Mouse (Mus musculus): ENCODE measurements at regions not wholly inside any gene's neighbourhood (a gene's known extent, or its start where the extent isn't known, plus 50 kb on each side); places are given as distances from the start of the nearest gene placed in this dataset.

- Histone ChIP-seq H3K36me3 (no peaks in the 10 kb centered on the region), H3K4me3 (replicated peaks) (no peak overlapping the region), H3K9me3 (no peaks in the 10 kb centered on the region), H3K4me1 (replicated peaks) (peaks cover 16% of the 10 kb centered on the region), H3K9ac (replicated peaks) (no peak overlapping the region), H3K27ac (peak overlapping the region; percentile 41), H3K27me3 (0 out of 2 replicates have a peak, but pooled peaks cover 3% of the 10 kb centered on the region), H3K4me2 (replicated peaks) (no peak overlapping the region)
- WGBS: 49% methylated on average over 15 of the region's 15 CpGs
- peak; percentile 83 for ATAC-seq
Measured at GRCm38 (mm10) chr7:36504010-36504875, 193.7 kb upstream of the Tshz3 start.

GRCm38 (mm10) chr7:36507895-36508431 lies 190.0 kb upstream of the Tshz3 start:
- WGBS: 87% methylated on average over 9 of the region's 9 CpGs

GRCm38 (mm10) chr7:36513680-36514079 lies 184.2 kb upstream of the Tshz3 start:
- ATAC-seq: no peak
- WGBS: 92% methylated on average over 3 of the region's 3 CpGs
- Histone ChIP-seq H3K4me3 (replicated peaks) (no peak overlapping the region), H3K4me1 (replicated peaks) (no peaks in the 10 kb centered on the region), H3K27me3 (no peaks in the 10 kb centered on the region; the same call in 1 of the 2 replicates), H3K36me3 (no peaks in the 10 kb centered on the region), H3K27ac (no peak overlapping the region), H3K4me2 (replicated peaks) (no peak overlapping the region), H3K9me3 (no peaks in the 10 kb centered on the region), H3K9ac (replicated peaks) (no peak overlapping the region)

More at GRCm38 (mm10) chr7:36507895-36508431, 190.0 kb upstream of the Tshz3 start:
- H3K9ac ChIP-seq (replicated peaks): no peak overlapping the region
- ATAC-seq: no peak
- no peak overlapping the region for H3K27ac ChIP-seq
- H3K9me3 ChIP-seq: no peaks in the 10 kb centered on the region
- no peaks in the 10 kb centered on the region for H3K36me3 ChIP-seq
- H3K27me3 ChIP-seq: 0 out of 2 replicates have a peak, but pooled peaks cover 3% of the 10 kb centered on the region
- peaks cover 16% of the 10 kb centered on the region for H3K4me1 ChIP-seq (replicated peaks)
- H3K4me3 ChIP-seq (replicated peaks): no peak overlapping the region
- no peak overlapping the region for H3K4me2 ChIP-seq (replicated peaks)

- Histone ChIP-seq H3K4me1 (replicated peaks) (no peaks in the 10 kb centered on the region), H3K9me3 (no peaks in the 10 kb centered on the region), H3K9ac (replicated peaks) (no peak overlapping the region), H3K36me3 (no peaks in the 10 kb centered on the region), H3K27ac (no peak overlapping the region), H3K27me3 (no peaks in the 10 kb centered on the region; the same call in 1 of the 2 replicates), H3K4me2 (replicated peaks) (no peak overlapping the region), H3K4me3 (replicated peaks) (no peak overlapping the region)
- 68% methylated on average over 7 of the region's 7 CpGs for whole genome bisulfite sequencing
- no peak for ATAC-seq
Measured at GRCm38 (mm10) chr7:36516094-36516663, 181.7 kb upstream of the Tshz3 start.

GRCm38 (mm10) chr7:36519027-36519426 lies 178.9 kb upstream of the Tshz3 start:
- Histone ChIP-seq H3K9ac (replicated peaks) (no peak overlapping the region), H3K4me3 (replicated peaks) (no peak overlapping the region), H3K4me1 (replicated peaks) (no peaks in the 10 kb centered on the region), H3K4me2 (replicated peaks) (no peak overlapping the region), H3K27ac (no peak overlapping the region), H3K27me3 (no peaks in the 10 kb centered on the region; the same call in 1 of the 2 replicates), H3K36me3 (no peaks in the 10 kb centered on the region), H3K9me3 (no peaks in the 10 kb centered on the region)
- 81% methylated on average over 4 of the region's 4 CpGs for WGBS
- ATAC-seq: no peak

GRCm38 (mm10) chr7:36522960-36523359 lies 175.0 kb upstream of the Tshz3 start:
- peaks cover 7% of the 10 kb centered on the region for H3K4me1 ChIP-seq (replicated peaks)
- WGBS: 72% methylated on average over 5 of the region's 5 CpGs
- no peak overlapping the region for H3K27ac ChIP-seq
- H3K9ac ChIP-seq (replicated peaks): no peak overlapping the region
- H3K9me3 ChIP-seq: no peaks in the 10 kb centered on the region
- ATAC-seq: no peak
- H3K27me3 ChIP-seq: peaks cover 4% of the 10 kb centered on the region; the same call in 1 of the 2 replicates
- H3K4me2 ChIP-seq (replicated peaks): no peak overlapping the region
- no peaks in the 10 kb centered on the region for H3K36me3 ChIP-seq
- H3K4me3 ChIP-seq (replicated peaks): no peak overlapping the region

GRCm38 (mm10) chr7:36526148-36526547 lies 171.8 kb upstream of the Tshz3 start:
- Histone ChIP-seq H3K4me3 (replicated peaks) (no peak overlapping the region), H3K27me3 (peaks cover 12% of the 10 kb centered on the region; the same call in 1 of the 2 replicates), H3K27ac (no peak overlapping the region), H3K36me3 (no peaks in the 10 kb centered on the region), H3K9ac (replicated peaks) (no peak overlapping the region), H3K9me3 (no peaks in the 10 kb centered on the region), H3K4me1 (replicated peaks) (peaks cover 7% of the 10 kb centered on the region), H3K4me2 (replicated peaks) (no peak overlapping the region)
- 55% methylated on average over 7 of the region's 7 CpGs for WGBS
- ATAC-seq: no peak

GRCm38 (mm10) chr7:36526692-36527091 lies 171.2 kb upstream of the Tshz3 start:
- H3K4me1 ChIP-seq (replicated peaks): peaks cover 7% of the 10 kb centered on the region
- no peaks in the 10 kb centered on the region for H3K36me3 ChIP-seq
- WGBS: 14% methylated on average over 3 of the region's 3 CpGs
- H3K27ac ChIP-seq: no peak overlapping the region
- H3K9ac ChIP-seq (replicated peaks): no peak overlapping the region
- H3K4me3 ChIP-seq (replicated peaks): no peak overlapping the region
- H3K4me2 ChIP-seq (replicated peaks): no peak overlapping the region
- no peak for ATAC-seq
- H3K27me3 ChIP-seq: peaks cover 12% of the 10 kb centered on the region; the same call in 1 of the 2 replicates
- no peaks in the 10 kb centered on the region for H3K9me3 ChIP-seq

GRCm38 (mm10) chr7:36529504-36530065 lies 168.3 kb upstream of the Tshz3 start:
- Histone ChIP-seq H3K9ac (replicated peaks) (no peak overlapping the region), H3K27me3 (peaks cover 12% of the 10 kb centered on the region; the same call in 1 of the 2 replicates), H3K4me1 (replicated peaks) (peaks cover 7% of the 10 kb centered on the region), H3K36me3 (no peaks in the 10 kb centered on the region), H3K4me2 (replicated peaks) (no peak overlapping the region), H3K4me3 (replicated peaks) (no peak overlapping the region), H3K9me3 (no peaks in the 10 kb centered on the region), H3K27ac (no peak overlapping the region)
- 80% methylated on average over 15 of the region's 15 CpGs for WGBS
- ATAC-seq: no peak

- Histone ChIP-seq H3K27me3 (peaks cover 8% of the 10 kb centered on the region; the same call in 1 of the 2 replicates), H3K4me3 (replicated peaks) (no peak overlapping the region), H3K9me3 (no peaks in the 10 kb centered on the region), H3K27ac (no peak overlapping the region), H3K4me1 (replicated peaks) (peaks cover 6% of the 10 kb centered on the region), H3K36me3 (no peaks in the 10 kb centered on the region), H3K4me2 (replicated peaks) (no peak overlapping the region), H3K9ac (replicated peaks) (no peak overlapping the region)
- WGBS: 73% methylated on average over 1 of the region's 1 CpGs
- ATAC-seq: no peak
Measured at GRCm38 (mm10) chr7:36531559-36531958, 166.4 kb upstream of the Tshz3 start.

- no peak overlapping the region for H3K4me3 ChIP-seq (replicated peaks)
- no peak overlapping the region for H3K27ac ChIP-seq
- no peaks in the 10 kb centered on the region for H3K36me3 ChIP-seq
- H3K9me3 ChIP-seq: peaks cover 3% of the 10 kb centered on the region; the same call in 1 of the 2 replicates
- H3K9ac ChIP-seq (replicated peaks): no peak overlapping the region
- 82% methylated on average over 11 of the region's 11 CpGs for WGBS
- no peaks in the 10 kb centered on the region for H3K4me1 ChIP-seq (replicated peaks)
- ATAC-seq: no peak
- H3K27me3 ChIP-seq: no peaks in the 10 kb centered on the region
- H3K4me2 ChIP-seq (replicated peaks): no peak overlapping the region
Measured at GRCm38 (mm10) chr7:36538111-36538510, 159.8 kb upstream of the Tshz3 start.

- Histone ChIP-seq H3K36me3 (no peaks in the 10 kb centered on the region), H3K9me3 (no peaks in the 10 kb centered on the region), H3K4me2 (replicated peaks) (no peak overlapping the region), H3K27me3 (no peaks in the 10 kb centered on the region; the same call in 1 of the 2 replicates), H3K27ac (no peak overlapping the region), H3K9ac (replicated peaks) (0 out of 2 replicates have a peak overlapping the region, but pooled peaks have one; percentile 19), H3K4me3 (replicated peaks) (no peak overlapping the region), H3K4me1 (replicated peaks) (peaks cover 6% of the 10 kb centered on the region; the same call in 1 of the 2 replicates)
- ATAC-seq: no peak
- WGBS: 22% methylated on average over 14 of the region's 14 CpGs
Measured at GRCm38 (mm10) chr7:36548007-36548406, 149.9 kb upstream of the Tshz3 start.
